Mouse (Mus musculus) heart, postnatal 4 days (tissue): ENCODE measurements at regions not wholly inside any gene's neighbourhood (a gene's known extent, or its start where the extent isn't known, plus 50 kb on each side); places are given as distances from the start of the nearest gene placed in this dataset.

ENCODE experiments used
- DNase-seq: peaks from one replicate; pipeline ENCODE4 v3.0.0; 2021

DNA sequence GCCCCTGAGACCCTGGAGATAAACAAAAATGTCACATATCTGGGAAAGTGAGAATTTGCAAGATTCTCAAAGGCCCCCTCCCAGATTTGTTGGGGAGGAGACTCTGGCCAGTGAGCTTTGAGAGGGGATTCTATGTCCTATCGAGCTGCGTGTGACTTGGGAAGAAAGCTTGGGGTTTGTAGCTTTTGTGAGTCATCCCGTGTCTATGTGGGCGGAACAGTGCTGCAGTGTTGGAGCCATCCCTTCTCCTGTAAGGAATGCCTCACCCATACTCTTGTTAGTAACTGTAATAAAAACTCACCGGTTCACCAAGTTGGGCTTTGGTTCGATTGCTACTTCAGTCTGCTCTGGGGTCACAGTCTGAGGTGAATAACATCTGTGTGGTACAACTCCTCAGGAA lies 160.5 kb downstream of the Hs3st3b1 start:
- no peak for DNase-seq

DNA sequence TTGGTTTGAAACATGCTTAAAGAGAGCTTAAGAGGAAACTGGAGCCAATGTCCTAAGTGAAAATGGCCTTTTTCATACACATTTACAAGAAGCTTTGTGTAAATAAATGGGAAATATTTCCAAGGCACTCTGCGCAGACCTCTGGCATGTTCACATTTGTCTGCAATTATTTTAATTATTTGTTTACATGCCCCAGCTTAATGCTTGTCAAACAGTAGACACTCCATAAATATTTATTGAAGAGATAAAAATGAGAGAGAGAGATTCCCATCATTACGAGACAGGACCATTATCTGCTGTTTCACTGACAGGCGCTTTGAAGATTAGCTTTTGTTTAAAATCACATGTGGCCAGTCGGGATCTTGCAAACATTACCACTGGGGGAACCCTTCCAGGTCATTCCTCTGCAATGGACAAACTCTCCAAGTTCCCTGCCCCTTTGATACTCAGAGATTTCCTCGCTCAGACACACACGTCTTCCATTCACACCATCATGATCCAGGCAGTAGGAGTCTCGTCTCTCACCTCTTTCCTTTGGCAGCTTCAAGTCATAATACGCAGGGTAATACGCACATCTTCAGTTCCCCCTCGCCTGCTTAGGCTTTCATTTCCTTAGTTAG lies 154.3 kb downstream of the Hs3st3b1 start:
- no peak for DNase-seq

DNA sequence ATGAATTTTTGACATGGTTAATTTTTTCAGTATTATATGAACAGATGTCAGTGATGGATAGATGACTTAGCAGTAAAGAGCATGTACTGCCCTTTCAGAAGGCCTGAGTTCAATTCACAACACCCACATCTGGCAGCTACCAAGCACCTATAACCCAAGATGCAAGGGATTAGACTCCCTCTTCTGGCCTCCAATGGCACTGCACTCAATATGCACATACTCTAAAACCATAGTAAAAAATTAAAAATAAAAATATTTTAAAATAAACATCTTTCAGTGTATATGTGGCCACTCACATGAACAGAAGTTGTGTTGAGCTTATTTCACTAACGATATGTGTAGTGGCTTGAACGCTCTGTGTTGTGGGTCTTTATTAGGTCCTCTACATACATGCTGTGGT lies 152.4 kb downstream of the Hs3st3b1 start:
- no peak for DNase-seq

DNA sequence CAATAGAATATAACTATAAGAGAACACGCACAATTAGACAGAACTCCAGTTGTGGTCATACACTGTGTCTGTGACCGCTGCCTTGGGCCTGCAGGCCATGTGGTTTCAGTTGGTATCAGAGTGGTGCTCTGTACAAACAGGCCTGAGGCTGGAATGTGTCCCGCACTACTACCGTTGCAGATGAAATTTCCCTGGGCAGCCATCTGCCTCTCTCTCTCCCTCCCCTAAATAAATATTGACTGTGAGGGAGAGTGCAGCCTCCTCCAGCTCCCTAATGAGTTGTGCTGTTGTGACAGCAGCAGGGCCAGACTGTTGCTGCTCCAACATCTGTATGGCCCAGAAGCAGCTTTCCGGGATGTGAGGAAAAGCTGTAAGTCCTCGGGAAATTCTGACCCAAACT lies 146.7 kb downstream of the Hs3st3b1 start:
- DNase-seq, result no peak

DNA sequence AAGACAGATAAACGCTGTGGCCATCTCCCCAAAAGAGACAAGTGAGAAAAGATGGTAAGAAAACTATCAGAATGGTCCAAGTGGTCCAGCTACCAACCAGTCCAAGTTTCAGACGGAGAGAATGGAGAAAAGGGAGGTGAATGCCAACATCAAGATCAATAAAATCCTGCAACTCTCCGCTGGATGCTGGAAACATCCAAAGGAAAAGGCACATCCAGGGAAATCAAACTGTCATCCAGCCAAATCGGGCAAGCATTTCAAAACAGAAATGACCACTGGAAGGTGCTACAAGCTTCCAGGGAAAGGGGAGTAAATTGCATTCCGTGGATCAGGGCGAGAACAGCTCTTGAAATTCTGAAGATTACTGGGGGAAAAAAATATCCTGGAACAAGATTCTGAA lies 142.7 kb downstream of the Hs3st3b1 start:
- DNase-seq, result no peak

DNA sequence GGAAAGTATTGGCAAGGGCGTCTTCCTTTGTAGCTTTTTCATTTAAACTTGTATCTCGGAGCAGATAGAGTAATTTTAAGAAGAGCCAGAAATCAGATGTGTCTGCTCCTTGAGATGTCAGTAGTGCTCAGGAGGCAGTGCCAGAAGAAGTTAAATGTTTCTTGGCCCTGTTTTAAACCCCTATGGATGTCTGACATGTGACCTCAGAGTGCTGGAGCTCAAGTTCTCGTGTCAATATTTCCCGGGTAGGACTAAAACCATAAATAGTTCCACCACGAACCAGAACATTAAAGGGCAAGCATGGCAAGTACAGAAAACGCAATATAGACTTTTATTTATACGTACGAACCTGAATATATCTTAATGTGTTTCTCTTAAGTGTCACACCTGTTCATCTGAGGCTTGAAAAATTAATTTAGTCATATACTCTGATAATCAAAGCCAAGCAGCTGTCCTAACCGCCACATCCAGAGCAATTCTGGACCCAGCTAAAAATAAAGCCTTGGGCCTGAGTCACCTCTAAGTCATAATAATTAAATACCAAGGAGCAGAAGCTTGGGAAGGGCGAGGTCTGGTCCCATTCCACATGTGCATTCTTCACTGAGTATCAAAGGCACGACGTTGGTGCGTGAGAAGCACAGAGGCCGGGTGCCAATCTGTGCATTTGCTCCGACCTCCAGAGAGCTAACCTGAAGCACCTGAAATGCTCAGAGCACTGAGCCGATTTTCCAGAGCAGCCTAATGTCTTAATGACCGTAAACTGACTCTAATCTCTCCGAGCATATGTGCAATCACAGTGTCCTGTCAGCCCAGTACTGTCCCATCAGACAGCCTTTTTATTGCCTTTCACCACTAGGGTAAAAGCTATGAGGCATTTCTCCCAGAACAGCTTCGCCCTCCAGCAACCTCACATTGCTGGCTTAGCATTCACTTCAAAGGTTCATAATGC lies 139.8 kb downstream of the Hs3st3b1 start:
- no peak for DNase-seq

DNA sequence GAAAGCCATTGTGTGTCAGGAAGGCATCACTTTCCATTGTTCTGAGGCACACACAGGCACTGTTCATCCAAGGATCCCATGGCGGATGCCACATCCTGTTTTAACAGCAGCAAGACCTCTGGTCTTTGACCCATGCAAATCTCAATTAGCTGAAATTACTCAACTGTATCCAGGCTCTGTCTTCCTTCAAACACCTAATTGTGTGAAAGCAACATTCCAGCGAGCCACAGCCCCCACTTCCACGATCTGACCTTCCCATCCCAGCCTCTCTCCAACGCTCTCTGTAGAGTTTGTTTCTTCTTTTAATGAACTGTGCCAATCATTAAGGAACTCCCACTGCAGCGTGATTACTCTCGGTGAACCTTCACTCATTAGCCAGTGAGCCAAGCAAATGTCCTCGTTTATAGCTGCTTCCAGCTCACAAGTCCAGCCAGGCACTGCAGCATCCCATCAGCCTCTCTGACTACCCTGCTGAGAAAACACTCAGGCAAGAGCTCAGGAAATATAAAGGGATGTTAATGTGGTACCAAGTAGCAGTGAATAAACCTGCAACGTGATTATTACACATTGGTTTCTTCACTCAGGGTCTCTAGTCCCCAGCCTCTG lies 136.7 kb downstream of the Hs3st3b1 start:
- no peak for DNase-seq

DNA sequence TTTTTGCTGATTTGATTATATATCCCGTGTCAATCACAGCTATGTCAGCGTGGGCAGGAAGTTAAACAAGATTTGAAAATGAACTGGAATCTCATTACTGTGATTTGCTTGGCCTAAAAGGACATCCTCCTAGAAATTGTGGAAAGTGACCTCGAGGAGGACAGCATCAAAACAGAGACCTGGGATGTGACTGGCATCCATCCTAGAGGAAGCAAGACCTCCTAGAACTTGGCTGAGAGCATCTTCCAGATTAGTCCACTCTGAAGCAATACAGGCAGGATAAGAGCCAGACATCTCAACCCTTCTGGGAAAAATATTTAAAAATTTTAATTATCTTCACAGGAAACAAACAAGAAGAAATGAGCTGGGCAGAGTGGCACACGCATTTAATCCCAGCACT lies 136.1 kb downstream of the Hs3st3b1 start:
- no peak for DNase-seq

DNA sequence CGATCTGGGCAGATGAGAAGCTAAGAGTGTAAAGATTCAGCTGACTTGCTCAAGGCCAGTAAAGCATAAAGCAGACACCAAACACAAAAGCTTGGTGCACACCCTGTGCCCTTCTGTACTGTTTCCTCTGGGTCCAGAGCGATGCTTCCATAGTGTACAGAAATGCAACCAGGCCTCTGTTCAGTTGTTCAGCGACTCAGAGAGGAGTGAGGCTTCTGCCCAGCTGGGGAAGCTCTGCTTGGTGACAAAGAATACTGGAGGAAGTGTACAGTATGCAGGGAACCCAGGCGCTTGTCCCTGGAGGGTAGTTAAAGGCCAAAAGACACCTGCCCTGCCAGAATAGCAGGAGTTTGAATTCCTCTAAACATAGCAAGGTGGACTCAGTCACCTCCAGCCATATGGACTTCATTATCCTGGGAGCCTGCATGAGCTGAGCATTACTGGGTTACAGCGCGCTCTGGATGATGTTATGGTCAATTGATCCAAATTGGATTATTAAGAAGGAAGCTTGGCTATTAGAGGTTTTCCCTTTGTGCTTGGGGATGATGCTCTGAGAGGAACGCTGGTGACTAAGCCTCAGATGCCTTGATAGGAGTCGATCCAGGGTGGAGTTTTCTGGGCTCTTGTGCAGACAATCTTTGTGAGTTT lies 132.5 kb downstream of the Hs3st3b1 start:
- DNase-seq, result no peak

DNA sequence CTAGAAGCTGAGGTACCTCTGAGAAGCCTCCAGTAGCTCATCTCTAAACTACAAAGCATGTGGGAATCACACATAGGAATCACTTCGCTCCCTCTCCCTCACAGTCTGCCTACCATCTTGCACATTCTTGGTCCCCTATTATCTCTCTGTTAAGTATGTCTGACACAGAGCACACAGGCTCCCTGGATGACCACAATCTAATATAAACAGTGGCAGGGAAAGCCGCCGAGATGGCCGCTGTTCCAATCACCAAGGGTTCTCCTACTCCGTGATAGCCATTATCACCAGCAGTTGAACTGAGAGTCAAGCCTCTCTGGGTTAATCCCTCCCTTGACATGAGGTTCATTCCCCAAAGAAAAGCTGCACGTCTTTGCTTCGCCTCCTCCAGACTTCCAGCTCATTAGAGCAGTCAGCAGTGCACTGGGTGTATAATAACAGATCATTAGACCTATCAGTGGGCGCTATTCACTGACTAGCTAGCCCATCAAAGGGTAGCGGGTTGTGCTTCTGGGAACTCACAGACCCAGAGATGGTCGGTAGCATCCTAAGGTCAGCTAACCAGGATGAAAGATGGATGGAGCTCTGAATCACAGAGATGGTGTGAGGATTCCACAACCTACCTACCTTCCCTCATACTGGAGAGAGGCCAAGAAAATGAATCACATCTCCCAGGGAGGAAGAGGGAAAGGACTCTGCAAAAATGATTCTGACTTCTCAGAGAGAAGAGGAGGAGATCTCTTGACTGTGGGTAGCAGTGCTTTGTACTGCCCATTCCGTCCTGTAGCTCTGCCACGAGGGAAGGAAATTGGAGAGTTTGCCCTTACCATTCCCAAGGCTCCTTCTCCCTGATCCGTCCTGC lies 130.9 kb downstream of the Hs3st3b1 start:
- DNase-seq, result no peak

DNA sequence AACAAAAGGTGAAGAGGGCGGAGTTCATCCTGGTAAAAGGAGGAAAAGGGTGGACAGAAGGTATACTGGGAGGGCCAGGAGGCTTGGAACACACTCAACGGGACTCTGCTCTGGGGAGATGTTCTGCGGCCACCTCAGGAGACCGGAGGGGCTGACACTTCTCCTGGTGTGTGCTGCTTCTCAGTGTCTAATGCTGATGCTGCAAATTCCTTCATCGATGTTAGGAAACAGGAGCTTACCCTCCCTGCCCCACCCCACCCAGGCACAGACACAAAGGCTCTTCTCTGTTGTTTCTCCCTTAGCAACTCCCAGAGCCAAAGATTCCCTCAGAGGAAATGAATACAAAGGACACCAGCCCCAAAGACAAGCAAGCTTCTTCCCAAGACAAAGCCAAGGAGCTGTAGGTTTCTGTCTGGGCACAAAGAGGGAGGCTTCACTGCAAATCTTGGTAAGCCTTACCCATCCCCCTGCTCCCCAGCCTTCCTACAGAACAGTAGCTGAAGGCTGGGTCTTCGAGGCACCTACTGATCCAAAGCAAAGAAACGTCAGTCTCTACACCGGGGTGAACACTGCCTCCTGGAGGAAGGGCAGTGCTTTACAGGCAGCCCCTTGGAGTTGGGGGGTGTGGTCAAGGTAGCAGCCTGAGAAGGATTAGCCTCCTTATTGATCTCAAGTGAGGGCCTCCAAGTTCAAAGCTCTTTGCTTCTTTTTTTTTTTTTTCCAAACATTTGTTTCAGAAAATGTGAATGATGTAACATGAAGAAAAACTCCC lies 128.2 kb downstream of the Hs3st3b1 start:
- no peak for DNase-seq

DNA sequence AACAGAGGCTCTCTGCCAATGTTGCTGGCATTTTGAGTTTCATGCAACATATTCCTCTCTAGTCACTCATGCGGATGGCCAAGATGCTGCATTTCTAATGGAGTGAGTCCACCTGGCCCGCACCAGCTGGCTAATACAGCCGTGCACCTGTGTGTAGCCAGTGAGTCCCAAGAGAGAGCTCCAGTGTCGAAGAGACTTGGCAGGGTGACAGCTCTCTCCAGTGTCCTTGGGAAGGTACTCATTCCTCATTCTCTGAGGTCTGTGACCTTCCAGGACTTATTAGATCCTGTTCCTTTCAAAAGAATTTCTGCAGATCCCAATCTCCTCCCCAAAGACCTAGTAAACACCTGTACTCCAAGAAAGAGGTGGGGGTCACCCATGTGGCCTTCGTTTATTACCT lies 109.9 kb downstream of the Hs3st3b1 start:
- DNase-seq, result no peak

DNA sequence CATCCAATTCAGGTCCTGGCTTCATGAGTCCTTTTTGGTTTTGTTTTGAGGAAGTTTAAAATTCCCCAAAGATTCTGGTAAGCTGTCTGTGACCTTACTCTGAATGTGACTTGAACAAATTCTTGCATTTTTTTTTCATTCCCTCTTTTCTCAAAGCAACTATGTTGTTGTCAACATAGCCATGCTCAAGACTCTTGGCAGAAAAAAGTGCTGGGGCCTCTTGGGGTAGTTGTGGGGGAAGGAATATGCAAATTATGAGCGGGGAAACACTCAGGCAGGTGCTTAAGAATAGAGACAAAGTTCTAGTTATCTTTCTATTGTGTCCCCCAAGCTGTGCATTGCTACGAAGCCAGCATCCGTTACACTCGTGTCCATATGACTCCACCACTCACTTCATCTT lies 99.2 kb downstream of the Hs3st3b1 start:
- DNase-seq, result no peak

DNA sequence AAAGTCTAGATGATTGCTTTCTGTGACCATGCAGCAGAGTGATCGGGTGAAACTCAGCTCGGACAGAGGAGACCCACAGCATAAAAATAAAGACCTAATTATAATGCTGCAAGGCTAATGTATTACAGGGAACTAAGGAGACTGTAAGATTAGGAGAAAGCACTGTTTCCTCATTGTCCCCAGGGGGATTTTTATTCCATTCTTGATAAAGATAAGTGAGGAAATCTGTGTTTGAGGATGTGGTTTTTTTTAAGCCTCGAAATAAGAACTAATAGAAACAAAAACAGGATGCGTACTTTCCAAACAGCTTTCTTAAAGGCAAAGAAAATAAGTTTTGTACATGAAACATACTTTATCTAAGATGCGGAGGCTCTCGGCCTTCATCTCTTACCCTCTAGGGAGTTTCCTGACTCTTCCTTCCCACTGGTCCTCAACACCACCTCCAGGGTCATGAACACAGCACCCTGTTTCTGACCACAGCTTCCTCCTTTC lies 94.8 kb downstream of the Hs3st3b1 start:
- DNase-seq, result no peak

DNA sequence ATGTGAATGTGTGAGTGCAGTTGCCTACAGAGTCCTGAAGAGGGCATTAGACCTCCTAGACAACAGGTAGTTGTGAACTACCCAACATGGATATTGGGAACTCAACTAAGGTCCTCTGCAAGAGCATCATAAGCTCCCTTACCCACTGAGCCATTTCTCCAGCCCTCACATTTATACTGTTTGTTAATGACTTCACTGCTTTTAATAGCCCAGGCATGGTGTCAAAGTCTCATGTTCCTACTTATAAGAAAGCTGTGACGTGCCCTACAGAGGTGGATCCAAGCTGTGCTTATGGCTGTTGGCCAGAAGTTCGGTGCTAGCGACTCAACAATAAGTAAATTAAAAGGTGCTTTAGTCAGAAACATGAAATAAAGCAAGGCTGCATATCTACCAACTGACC lies 88.6 kb downstream of the Hs3st3b1 start:
- peak; percentile 18 for DNase-seq

DNA sequence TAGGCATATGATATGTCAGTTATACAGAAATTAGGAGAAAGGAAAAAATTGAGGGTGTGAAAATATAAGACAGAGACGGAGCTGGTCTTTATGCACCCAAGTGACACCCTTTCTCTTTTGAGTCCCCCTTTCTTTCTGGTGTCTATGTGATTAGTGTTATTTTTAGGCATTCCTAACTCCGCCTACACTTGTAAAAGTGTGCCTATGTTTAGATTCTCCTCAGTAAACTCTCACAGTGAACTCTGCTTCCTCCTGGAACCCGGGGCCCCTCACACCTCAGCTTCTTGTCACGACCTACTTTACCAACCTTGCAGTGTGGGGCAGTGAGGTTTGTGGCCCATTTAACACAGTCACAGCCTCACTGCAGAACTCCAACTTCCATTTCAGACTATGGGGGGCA lies 88.0 kb downstream of the Hs3st3b1 start:
- no peak for DNase-seq

DNA sequence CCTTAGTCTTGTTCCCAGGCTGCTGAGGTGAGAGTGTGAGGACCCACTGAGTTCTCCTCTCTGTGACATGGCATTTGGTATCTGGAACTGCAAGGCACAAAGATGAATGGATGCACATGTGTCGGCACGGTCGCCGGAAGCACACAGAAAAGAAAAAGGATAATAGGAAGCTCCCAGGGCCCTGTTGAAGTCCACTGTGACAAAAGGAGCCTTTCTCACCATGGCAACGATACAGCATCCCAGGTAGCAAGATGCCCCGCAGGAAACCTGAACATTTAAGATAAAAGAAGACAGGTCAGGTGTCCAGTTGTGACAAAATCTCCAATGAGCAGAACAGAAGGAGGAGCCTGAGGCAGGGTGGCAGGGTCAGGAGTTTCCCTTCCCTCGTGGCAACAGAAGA lies 87.5 kb downstream of the Hs3st3b1 start:
- no peak for DNase-seq
